Mouse (Mus musculus): ENCODE measurements around the gene Col6a6. TPM values are rescaled to one million over a fixed set of nuclear protein-coding genes. Genes with fewer than 3 reads are reported as not detected.
A peak's percentile ranks its signal among the peaks of the same experiment; 100 is the strongest.
"Not testable (repeated sequence)": the region's sequence is repeated elsewhere in the genome, so short reads cannot be mapped to it uniquely, and the experiment has no call there.

Col6a6 gene
- total RNA-seq (2021) = under 1 TPM; 0.54 to 0.75 TPM
- long read RNA-seq, partial matches to known transcripts = 1 of 1 reads
- long read RNA-seq, other reads (novel, unspliced or antisense) = 0 of 1 reads

GRCm38 (mm10) chr9:105827791-105828385, at the start of gene Col6a6:
Gene Col6a6, minus strand, starts transcription at chr9:105828160.
- DNase-seq (ENCODE audit: low spot score in 2 of 2) = no peak

GRCm38 (mm10) chr9:105876124-105876523, 48.2 kb upstream of the Col6a6 start:
- no peak for DNase-seq (ENCODE audit: low spot score in 2 of 2)

GRCm38 (mm10) chr9:105871643-105872042, 43.7 kb upstream of the Col6a6 start:
- DNase-seq (ENCODE audit: low spot score in 2 of 2) = no peak

- DNase-seq (ENCODE audit: low spot score in 2 of 2) = peak; percentile 78 to 84
Observed at GRCm38 (mm10) chr9:105857773-105858172, 29.8 kb upstream of the Col6a6 start.

GRCm38 (mm10) chr9:105852778-105853065, 24.8 kb upstream of the Col6a6 start:
- no peak for DNase-seq (ENCODE audit: low spot score in 2 of 2)

GRCm38 (mm10) chr9:105852015-105852777, 24.2 kb upstream of the Col6a6 start:
- no peak for DNase-seq (ENCODE audit: low spot score in 2 of 2)

GRCm38 (mm10) chr9:105851011-105851410, 23.1 kb upstream of the Col6a6 start:
- no peak for DNase-seq (ENCODE audit: low spot score in 2 of 2)

GRCm38 (mm10) chr9:105848396-105848795, 20.4 kb upstream of the Col6a6 start:
- no peak for DNase-seq (ENCODE audit: low spot score in 2 of 2)

- no peak for DNase-seq (ENCODE audit: low spot score in 2 of 2)
Observed at GRCm38 (mm10) chr9:105847261-105847660, 19.3 kb upstream of the Col6a6 start.

GRCm38 (mm10) chr9:105841386-105841785, 13.4 kb upstream of the Col6a6 start:
- not testable (repeated sequence) for DNase-seq (ENCODE audit: low spot score in 2 of 2)

- no peak for DNase-seq (ENCODE audit: low spot score in 2 of 2)
Observed at GRCm38 (mm10) chr9:105839147-105839515, 11.2 kb upstream of the Col6a6 start.

GRCm38 (mm10) chr9:105838396-105839146, 10.6 kb upstream of the Col6a6 start:
- DNase-seq (ENCODE audit: low spot score in 2 of 2) = no peak

- no peak for DNase-seq (ENCODE audit: low spot score in 2 of 2)
Observed at GRCm38 (mm10) chr9:105835587-105835986, 7.6 kb upstream of the Col6a6 start.

- DNase-seq (ENCODE audit: low spot score in 2 of 2) = no peak
Observed at GRCm38 (mm10) chr9:105834799-105835198, 6.8 kb upstream of the Col6a6 start.

GRCm38 (mm10) chr9:105831291-105831690, 3.3 kb upstream of the Col6a6 start:
- no peak for DNase-seq (ENCODE audit: low spot score in 2 of 2)

- no peak for DNase-seq (ENCODE audit: low spot score in 2 of 2)
Observed at GRCm38 (mm10) chr9:105827076-105827647, 798 bp downstream of the Col6a6 start.

- no peak for DNase-seq (ENCODE audit: low spot score in 2 of 2)
Observed at GRCm38 (mm10) chr9:105820711-105821110, 7.2 kb downstream of the Col6a6 start.

GRCm38 (mm10) chr9:105819155-105819709, 8.7 kb downstream of the Col6a6 start:
- DNase-seq (ENCODE audit: low spot score in 2 of 2) = no peak

GRCm38 (mm10) chr9:105814436-105814835, 13.5 kb downstream of the Col6a6 start:
- DNase-seq (ENCODE audit: low spot score in 2 of 2) = no peak

GRCm38 (mm10) chr9:105811458-105811857, 16.5 kb downstream of the Col6a6 start:
- no peak for DNase-seq (ENCODE audit: low spot score in 2 of 2)

GRCm38 (mm10) chr9:105808920-105809505, 18.9 kb downstream of the Col6a6 start:
- DNase-seq (ENCODE audit: low spot score in 2 of 2) = no peak

Measured in layer of hippocampus, postnatal 10 days (tissue).